Mouse (Mus musculus): ENCODE measurements around the gene Zfp334. TPM values are rescaled to one million over a fixed set of nuclear protein-coding genes. Genes with fewer than 3 reads are reported as not detected.

Zfp334 gene
- polyA plus RNA-seq, 1 experiment from 2014 or later, result 22.9 TPM

DNA sequence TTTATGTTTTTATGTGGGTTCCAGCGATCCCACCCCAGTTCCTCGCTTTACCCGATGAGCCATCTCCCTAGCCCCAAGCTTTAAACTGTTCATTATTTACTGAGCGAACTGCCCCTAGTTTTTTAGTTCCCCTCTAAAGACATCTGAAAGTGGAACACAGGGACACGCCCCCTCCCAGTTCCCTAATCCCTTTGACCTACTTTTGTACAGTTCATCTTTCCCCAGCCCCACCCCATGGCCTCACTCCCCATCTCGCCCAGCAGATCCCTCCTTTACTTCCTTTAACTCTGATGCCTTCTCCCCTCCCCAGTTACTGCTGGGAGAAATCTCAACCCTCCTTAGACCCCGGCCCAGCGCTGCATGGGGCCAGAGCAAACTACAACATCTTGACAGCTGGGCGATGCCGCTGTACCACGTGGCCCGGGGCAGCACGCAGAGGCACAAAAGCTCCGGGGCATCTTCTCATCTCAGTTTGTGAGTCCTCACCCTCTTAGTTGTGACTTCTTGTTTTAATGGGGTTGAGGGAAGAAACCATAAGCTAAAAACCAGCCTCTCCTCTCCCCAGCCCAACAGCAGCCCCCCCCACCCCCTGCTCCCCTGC is 55.3 kb downstream of the Zfp334 start:
- no peak overlapping the region for H3K9ac ChIP-seq
- WGBS, result 45% methylated on average over 14 of the region's 14 CpGs
- H3K9me3 ChIP-seq, result no peaks in the 10 kb centered on the region
- H3K4me2 ChIP-seq, result no peak overlapping the region
- H3K27ac ChIP-seq, result no peak overlapping the region
- peaks cover 16% of the 10 kb centered on the region for H3K27me3 ChIP-seq
- no peaks in the 10 kb centered on the region for H3K36me3 ChIP-seq (replicated peaks)
- no peak overlapping the region for H3K4me3 ChIP-seq (replicated peaks)
- no peak for ATAC-seq (ENCODE audit: low FRiP score)
- peaks cover 15% of the 10 kb centered on the region for H3K4me1 ChIP-seq

DNA sequence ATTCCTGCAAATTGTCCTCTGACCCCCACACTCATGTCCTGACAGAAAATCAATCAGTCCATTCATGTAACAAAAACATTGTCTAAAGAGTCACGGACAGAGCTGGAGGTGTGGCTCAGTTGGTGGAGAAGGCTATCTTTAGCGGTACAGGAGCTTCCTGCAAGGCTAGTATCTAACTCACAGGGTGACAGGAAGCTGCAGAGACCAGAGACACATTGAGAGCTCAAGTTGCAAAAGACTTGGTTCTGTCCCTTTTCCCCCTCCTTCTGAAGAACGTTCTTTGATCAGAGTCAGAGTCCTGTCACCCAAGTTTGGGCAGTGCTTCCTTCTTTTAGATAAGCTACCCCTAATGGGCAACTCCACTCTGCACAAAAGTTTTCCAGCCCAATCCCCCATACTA is 58.4 kb downstream of the Zfp334 start:
- peaks cover 33% of the 10 kb centered on the region for H3K4me1 ChIP-seq
- 65% methylated on average over 3 of the region's 3 CpGs for WGBS
- ATAC-seq (ENCODE audit: low FRiP score), result no peak
- H3K4me2 ChIP-seq, result no peak overlapping the region
- no peak overlapping the region for H3K9ac ChIP-seq
- H3K27me3 ChIP-seq, result peaks cover 16% of the 10 kb centered on the region
- no peaks in the 10 kb centered on the region for H3K36me3 ChIP-seq (replicated peaks)
- no peak overlapping the region for H3K27ac ChIP-seq
- no peak overlapping the region for H3K4me3 ChIP-seq (replicated peaks)
- no peaks in the 10 kb centered on the region for H3K9me3 ChIP-seq

DNA sequence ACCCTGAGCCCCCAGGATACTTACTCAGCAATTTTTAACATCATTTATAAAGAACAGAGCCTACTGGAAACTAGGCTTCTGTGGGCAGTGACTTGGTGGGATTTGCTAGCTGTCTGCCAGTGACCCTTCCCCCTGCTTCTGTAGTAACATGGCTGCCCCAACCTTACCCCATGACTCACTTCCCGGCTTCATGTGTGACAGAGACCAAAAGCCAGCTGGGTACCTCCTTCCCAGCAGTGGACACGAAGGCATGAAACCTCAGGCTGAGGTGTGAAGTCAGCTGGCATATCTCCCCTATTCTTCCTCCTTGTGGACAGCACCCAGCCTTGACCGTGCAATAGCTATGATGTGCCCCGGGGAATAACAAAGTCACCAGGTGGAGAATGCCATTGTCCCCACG is 59.3 kb downstream of the Zfp334 start:
- Histone ChIP-seq H3K9ac (no peak overlapping the region), H3K4me1 (peaks cover 43% of the 10 kb centered on the region), H3K36me3 (replicated peaks) (no peaks in the 10 kb centered on the region), H3K27ac (no peak overlapping the region), H3K4me2 (no peak overlapping the region), H3K4me3 (replicated peaks) (no peak overlapping the region), H3K27me3 (peaks cover 16% of the 10 kb centered on the region), H3K9me3 (no peaks in the 10 kb centered on the region)
- 81% methylated on average over 5 of the region's 5 CpGs for WGBS
- no peak for ATAC-seq (ENCODE audit: low FRiP score)

DNA sequence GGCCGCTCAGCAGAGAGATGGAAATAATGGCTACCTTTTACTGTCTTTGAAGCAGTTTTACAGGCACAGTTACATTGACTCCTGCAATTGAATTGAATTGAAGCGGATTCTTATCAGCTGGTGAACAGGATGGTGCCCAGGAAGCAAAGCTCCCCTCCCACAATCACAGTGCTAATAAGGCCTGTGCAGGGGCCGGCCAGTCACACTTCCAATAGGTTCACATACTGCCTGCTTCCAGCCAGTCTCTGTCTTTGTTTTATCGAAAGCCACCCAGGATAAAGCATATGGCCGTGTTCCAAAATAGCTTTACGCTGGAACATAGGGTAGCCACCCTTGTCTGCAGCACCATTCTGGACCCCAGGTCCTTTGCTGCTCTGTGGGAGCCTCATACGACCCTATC is 60.7 kb downstream of the Zfp334 start:
- peak overlapping the region; percentile 93 for H3K4me3 ChIP-seq (replicated peaks)
- peaks cover 48% of the 10 kb centered on the region for H3K4me1 ChIP-seq
- H3K27ac ChIP-seq, result peak overlapping the region; percentile 89
- ATAC-seq (ENCODE audit: low FRiP score), result no peak
- peak overlapping the region; percentile 89 for H3K9ac ChIP-seq
- H3K9me3 ChIP-seq, result no peaks in the 10 kb centered on the region
- H3K27me3 ChIP-seq, result peaks cover 16% of the 10 kb centered on the region
- peak overlapping the region; percentile 77 for H3K4me2 ChIP-seq
- H3K36me3 ChIP-seq (replicated peaks), result no peaks in the 10 kb centered on the region; the same call in 1 of the 2 replicates
- 32% methylated on average over 7 of the region's 7 CpGs for WGBS

DNA sequence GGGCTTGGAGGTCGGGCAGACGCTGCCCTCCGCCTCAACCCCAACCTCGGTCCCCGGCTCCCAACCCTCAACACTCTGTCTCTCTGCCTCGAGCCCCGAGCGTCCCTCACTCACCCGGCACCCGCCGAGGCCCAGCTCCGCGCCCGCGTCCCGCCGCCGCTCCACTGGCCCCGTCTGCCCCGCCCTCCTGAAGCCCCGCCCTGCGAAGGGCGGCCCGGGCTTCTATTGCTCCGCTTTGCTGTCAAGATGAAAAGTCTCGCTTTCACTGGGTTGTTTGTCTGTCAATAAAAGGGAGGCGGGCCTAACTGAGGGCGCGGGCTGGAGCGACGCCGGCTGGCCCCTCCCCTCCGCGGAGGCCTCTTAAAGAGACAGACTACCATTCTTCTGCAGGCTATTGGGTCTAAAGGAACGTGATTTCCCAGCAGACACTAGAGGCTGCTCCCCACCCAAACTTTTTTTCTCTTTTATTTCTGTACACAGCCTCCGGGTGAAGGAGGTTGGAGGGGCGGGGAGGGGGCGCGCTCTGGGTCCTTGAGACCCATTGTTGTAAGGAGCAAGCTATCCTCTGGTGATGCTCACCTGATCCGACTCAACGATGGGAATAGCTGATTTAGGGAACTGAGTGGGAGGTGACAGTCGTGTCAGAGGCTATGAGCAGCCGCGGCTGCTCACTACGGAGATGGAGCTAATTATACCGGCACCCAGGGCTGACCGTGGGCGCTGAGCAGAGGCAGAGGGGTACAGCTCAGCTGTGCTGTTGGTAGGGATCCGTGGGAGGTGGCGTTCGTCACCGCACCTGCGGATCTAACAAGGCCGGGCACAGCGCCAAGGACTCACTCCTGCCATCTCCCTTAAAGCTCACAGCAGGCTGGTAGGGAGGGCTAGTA is 61.5 kb downstream of the Zfp334 start, which contains the start of gene Elmo2:
Elmo2 (minus strand) TSS at position 176 of the 887 bp plus-strand sequence.
- Histone ChIP-seq H3K27ac (peak within 1 kb of the TSS; percentile 89), H3K4me2 (peak within 1 kb of the TSS; percentile 77), H3K36me3 (replicated peaks) (no peaks in the 10 kb centered on the region; the same call in 1 of the 2 replicates), H3K4me3 (replicated peaks) (peak within 1 kb of the TSS; percentile 93), H3K27me3 (peaks cover 17% of the 10 kb centered on the region), H3K9ac (peak within 1 kb of the TSS; percentile 89), H3K4me1 (peaks cover 55% of the 10 kb centered on the region), H3K9me3 (no peaks in the 10 kb centered on the region)
- WGBS, result under 1% methylated on average over 50 of the region's 55 CpGs
- peak; percentile 97 for ATAC-seq (ENCODE audit: low FRiP score)

DNA sequence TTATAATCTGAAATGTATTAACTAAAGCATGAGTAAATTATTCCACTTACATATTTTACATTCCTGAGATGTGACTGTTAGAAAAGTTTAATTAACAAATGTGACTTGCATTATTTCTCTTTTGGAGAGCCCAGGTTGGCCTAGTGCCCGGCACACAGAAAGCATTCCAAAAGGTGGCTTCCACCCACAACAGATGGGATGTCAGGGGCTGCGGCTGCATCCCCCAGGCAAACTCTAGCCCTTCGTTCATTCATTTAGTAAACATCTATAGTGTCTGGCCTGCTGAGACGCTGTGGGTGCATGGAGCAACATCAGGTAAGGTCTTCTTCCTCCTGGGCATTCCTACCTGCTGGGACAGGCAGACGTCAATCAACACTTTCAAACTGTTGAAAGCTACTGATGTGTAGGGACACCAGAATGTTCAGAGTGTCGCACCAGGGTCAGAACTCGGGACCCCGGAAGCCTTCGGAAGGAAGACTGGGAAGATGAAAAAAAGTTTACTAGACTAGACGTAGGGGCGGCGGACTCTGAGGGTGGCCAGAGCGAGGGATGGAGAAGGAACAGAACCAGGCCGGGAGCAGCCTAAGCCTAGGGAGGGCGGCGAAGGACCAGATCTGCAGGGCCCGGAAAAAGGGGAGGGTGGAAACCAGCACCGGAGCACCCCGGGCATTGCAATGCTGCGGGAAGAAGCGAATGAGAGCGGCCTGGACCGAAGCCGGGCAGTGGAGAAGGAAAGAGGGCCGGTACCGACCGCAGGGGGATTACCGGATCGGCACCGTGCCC is 62.3 kb downstream of the Zfp334 start:
- ATAC-seq (ENCODE audit: low FRiP score), result peak; percentile 36; the same call in 1 of the 2 replicates
- Histone ChIP-seq H3K4me1 (peaks cover 63% of the 10 kb centered on the region), H3K27me3 (peaks cover 19% of the 10 kb centered on the region), H3K4me3 (replicated peaks) (peak overlapping the region; percentile 93), H3K4me2 (peak overlapping the region; percentile 77), H3K36me3 (replicated peaks) (no peaks in the 10 kb centered on the region; the same call in 1 of the 2 replicates), H3K27ac (peak overlapping the region; percentile 89), H3K9ac (peak overlapping the region; percentile 89), H3K9me3 (no peaks in the 10 kb centered on the region)
- WGBS, result under 1% methylated on average over 25 of the region's 30 CpGs

Other genes with a start within 250 kb of the Zfp334 start
- gene Cdh22, start 153.4 kb downstream of the Zfp334 start, polyA plus RNA-seq (2016; fragmentation: Nextera tagmentation; extraction: Ambion mirVana), result 10.6 and 11.4 TPM in 2 replicates
- gene Slc35c2, start 100.4 kb downstream of the Zfp334 start, polyA plus RNA-seq (2016; fragmentation: Nextera tagmentation; extraction: Ambion mirVana), result 57.9 and 62.4 TPM in 2 replicates
- gene Elmo2, start 61.8 kb downstream of the Zfp334 start, polyA plus RNA-seq (2016; fragmentation: Nextera tagmentation; extraction: Ambion mirVana), result 94.6 and 99.7 TPM in 2 replicates
- gene Zfp663, start 19.5 kb downstream of the Zfp334 start, polyA plus RNA-seq (2016; fragmentation: Nextera tagmentation; extraction: Ambion mirVana), result 6.8 and 6.9 TPM in 2 replicates
- gene Ocstamp, start 12.1 kb upstream of the Zfp334 start, polyA plus RNA-seq (2016; fragmentation: Nextera tagmentation; extraction: Ambion mirVana), result 0.06 TPM in 1 of 2 replicates, not detected in the other
- 2.1 and 3.3 TPM in 2 replicates for gene Slc13a3, start 85.0 kb upstream of the Zfp334 start, polyA plus RNA-seq (2016; fragmentation: Nextera tagmentation; extraction: Ambion mirVana)
- gene Trp53rka, start 105.1 kb upstream of the Zfp334 start, polyA plus RNA-seq (2016; fragmentation: Nextera tagmentation; extraction: Ambion mirVana), result 43.3 and 47.5 TPM in 2 replicates
- 4.1 and 4.6 TPM in 2 replicates for gene Slc2a10, start 115.5 kb upstream of the Zfp334 start, polyA plus RNA-seq (2016; fragmentation: Nextera tagmentation; extraction: Ambion mirVana)
- 7.8 and 7.9 TPM in 2 replicates for gene Eya2, start 206.8 kb upstream of the Zfp334 start, polyA plus RNA-seq (2016; fragmentation: Nextera tagmentation; extraction: Ambion mirVana)

Data from forebrain, embryonic 12.5 days (tissue).